Mouse (Mus musculus) CD4-positive helper T cell, adult 2 months (primary cell): ENCODE measurements around the gene Cacng7.

Source experiments
- DNase-seq: peaks from one replicate; pipeline ENCODE4 v3.0.0-alpha.2; 2012; ENCODE audit warnings: low read depth, missing footprints, low spot score

The Cacng7 gene

DNA sequence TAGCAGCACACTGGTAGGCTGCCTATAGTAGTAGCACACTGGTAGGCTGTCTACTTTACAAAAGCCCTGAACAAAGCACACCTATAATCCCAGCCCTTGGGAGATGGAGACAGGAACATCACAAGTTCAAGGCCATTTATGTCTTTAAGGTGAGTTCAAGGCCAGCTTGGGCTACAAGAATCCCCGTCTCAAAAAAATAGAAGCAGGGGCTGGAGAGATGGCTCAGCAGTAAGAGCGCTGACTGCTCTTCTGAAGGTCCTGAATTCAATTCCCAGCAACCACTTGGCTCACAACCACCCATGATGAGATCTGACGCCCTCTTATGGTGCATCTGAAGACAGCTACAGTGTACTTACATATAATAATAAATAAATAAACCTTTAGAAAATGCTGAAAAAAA lies 12.5 kb downstream of the Cacng7 start:
- DNase-seq: no peak

DNA sequence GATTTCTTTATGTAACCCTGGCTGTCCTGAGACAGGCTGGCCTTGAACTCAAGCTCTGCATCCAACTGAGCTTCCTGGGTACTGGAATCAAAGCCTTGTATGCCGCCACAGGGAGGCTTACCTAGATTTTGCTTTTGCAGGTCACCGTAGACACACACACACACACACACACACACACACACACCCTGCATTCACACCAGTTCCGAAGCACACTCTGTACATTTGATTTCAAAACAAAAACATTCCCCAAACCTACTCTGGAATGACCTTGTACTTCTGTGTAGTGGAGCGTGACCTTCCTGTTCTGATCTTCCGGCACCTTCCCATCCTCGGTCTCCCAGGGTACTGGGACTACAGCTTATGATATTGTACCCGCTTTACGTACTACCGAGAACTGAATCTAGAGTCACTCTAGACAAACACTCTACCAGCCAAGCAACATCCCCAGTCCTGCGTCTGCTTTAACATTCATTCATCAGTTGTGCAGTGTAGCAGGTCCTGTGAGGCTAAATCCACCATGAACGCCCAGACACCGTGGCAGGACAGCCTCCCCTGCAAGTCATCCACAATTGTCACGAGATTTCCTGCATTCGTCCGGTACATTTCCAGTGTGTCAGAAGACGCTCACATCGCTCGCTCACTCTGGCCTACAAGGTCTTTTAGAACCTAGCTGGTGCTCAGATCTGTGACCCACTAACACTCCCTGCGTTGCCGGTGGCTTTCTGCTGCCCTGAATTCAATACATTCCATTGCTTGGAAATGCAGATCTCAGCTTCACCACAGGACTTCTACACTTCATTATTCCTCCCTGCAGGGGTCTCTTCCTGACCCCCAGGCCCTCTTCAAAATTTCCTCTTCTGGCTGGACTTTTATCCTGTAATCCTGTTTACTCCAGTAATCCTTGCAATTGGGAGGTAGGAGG lies 14.9 kb downstream of the Cacng7 start:
- DNase-seq: no peak

DNA sequence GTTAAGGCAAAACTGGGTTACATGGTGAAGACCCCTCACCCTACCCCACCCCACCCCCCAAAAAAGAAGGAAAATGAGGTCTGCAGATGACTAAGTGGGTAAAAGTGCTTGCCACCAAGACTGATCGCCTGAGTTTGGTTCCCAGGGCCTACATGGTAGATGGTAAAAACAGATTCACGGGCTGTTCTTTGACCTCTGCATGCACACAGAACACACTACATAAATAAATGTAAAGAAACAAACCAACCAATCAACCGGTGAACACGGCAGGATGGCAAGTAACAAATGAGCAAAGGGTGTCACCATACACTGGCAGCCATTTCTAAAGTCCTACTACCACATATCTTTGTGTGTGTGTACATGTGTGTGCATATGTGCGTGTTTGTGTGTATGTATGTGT lies 15.6 kb downstream of the Cacng7 start:
- no peak for DNase-seq

DNA sequence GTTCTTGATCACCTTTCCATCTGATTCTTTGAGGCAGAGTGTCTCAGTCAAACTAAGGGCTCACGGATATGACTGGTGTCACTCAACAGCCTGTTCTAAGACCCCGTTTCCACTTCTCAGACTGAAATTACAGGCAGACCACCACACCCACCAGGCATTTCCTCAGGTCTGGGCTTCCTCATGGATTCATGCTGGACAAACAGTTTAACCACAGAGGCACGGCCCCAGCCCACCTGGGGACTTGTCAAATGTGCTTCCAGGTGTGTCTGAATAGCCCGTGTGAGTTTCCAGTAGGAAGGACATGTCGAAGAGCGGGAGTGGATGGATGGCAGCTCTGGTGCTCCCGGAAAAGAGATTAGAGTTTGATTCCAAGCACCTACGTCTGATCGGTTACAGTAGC lies 17.0 kb downstream of the Cacng7 start:
- no peak for DNase-seq

DNA sequence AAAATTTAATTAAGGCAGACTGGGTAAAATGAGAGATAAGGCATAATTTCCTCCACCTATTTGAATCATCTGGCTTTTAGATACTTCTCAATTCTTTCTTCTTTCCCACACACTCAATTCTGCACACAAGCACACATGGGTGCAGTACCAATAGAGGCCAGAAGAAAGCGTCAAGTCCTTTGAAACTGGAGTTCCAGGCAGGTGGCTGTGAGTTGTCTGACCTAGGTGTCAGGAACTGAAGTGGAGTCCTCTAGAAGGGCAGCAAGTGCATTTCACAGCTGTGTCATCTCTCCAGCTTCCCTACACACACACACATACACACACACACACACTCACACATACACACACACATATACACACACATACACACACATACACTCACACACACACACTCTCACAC lies 18.8 kb downstream of the Cacng7 start:
- no peak for DNase-seq

DNA sequence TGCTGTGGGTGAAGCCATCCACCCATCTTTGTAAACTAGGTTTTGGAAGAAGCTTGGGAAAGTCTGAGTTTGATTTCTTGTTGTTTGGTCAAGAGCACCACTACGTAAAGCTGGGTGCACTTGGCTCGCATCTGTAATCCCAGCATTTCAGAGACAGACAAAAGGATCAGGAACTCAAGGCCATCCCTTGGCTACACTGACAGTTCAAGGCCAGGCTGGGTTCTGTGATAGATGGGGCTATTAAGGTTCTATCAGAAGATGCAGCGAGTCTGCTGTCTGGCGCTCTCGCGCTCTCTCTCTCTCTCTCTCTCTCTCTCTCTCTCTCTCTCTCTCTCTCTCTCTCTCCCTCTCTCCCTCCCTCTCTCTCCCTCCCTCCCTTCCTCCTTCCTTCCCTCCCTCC lies 22.1 kb downstream of the Cacng7 start:
- DNase-seq: no peak

DNA sequence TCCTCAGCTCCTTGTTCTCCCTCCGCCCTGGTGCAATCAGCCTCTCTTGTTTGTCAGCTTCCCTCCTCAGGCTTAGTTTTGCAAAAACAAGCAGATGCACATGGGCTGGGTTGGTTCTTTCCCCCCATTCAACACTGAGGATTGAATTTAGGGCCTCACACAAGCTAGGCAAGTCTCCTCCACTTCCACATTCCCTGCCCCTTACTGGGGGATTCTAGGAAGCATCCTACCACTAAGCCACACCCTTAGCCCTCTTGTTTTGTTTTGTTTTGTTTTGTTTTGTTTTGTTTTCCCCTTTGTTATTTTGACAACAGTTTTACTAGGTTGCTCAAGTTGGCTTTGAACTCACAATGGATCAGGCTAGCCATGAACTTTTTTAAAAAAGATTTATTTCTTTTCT lies 27.9 kb downstream of the Cacng7 start:
- no peak for DNase-seq

DNA sequence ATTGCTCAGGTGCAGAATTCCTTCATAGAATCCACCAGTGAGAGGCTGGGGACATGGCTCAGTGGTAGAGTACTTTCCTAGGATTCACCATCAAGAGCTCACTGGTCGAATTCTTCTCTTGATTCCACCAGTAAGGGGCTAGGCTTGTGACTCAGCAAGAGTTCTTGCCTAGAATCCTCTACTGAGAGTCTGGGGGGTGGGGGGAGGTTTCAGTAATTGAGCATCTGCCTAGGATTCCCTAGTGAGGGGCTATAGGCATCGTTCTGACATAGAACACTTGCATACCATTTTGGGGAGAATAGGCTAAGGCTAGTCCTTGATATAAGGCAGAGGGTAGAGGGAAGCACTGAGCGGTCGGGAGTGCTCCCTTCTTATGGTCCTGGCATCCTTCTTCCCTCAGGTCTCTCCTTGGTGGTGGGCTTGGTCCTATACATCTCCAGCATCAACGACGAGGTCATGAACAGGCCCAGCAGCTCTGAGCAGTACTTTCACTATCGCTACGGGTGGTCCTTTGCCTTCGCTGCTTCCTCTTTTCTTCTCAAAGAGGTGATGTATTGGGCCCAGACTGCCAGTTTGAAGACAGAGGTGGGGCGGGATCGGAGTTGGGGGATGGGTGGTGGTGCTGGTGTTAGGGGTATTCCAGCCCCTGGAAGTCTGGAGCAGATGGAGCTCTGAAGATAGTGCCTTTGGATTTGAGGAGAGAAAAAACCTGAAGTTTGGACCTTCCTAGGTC lies 33.0 kb downstream of the Cacng7 start:
- DNase-seq: no peak

DNA sequence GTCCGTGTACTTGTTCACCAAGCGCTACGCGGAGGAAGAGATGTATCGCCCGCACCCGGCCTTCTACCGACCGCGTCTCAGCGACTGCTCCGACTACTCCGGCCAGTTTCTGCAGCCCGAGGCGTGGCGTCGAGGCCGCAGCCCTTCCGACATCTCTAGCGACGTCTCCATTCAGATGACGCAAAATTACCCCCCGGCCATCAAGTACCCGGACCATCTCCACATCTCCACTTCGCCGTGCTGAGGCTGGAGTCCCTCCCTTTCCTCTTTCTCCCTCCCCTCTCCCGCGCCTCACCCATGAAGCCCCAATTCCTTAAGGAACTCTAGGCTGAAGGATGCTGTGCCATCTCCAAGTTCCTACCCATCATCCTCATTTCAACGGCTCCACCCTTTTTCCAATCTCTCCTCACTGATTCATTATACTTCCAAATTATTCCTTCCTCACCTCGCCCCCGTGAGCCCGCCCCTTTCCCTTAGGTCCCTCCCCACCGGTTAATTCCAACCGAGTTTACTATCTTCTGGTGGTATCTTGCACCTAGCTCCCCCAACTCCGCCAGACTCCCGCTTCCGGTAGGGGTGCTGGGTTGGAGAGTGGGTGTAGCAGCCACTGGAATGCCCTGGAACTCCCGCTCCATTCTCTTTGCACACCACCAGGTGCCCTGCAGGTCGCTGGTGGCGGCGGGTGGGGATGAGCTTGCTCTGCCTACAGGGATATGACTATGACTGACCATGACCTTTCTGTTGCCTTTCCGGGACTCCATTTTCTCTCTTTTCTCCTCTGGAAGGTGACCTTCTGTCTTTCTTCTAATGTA lies 34.2 kb downstream of the Cacng7 start:
- DNase-seq: no peak

DNA sequence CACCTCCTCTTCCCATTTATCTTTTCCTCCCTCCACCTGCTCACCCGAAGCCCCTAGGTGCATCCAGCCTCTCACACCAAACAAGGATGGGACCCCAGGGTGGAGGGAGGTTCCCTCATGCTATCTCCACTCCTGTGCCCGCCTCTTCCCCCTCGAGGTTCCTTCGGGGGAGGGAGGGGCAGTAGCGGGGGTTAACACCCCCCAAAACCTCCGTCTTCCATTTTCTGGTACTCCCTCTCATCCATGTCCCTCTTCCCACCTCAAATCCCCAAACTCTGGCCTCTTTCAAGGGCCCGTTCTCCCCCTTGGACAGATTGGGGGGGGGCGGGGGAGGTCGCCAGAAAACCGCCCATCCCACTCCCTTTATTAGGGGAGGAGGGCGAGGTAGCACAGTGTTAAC lies 34.8 kb downstream of the Cacng7 start:
- no peak for DNase-seq

DNA sequence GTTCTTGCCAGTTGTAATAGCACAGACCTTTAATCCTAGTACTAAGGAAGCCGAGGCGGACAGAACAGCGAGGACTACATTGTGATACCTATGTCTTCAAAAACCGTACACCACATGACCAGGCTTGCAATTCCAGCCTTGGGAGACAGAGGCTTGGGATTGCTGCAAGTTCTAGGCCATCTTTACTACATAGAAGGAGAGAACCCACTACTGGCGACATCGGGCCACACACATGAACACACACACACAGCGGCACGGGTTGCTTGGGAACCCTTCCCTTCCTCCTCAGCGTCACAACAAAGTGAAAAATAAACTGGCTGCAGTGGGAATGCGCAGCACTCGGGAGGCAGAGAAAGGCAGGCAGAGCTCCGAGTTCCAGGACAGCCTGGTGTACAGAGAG lies 35.6 kb downstream of the Cacng7 start:
- no peak for DNase-seq

DNA sequence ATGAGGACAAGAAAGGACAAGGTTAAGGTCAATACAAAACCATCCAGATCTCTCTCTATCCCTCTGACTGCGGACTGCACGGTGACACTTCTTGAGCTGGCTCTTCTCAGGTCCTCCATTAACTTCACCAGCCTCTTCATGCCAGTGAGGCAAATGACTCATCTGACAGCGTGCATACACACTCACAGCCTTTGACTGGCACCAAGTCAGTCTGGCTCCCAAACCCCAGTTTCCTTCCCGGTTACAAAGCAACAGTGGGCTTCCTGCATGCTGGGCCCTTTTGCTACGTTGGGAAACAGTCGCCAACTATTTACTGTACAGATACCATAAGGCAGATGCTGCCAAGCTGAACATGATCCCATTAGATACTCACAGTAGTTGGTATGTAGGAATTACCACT lies 36.4 kb downstream of the Cacng7 start:
- DNase-seq: no peak

DNA sequence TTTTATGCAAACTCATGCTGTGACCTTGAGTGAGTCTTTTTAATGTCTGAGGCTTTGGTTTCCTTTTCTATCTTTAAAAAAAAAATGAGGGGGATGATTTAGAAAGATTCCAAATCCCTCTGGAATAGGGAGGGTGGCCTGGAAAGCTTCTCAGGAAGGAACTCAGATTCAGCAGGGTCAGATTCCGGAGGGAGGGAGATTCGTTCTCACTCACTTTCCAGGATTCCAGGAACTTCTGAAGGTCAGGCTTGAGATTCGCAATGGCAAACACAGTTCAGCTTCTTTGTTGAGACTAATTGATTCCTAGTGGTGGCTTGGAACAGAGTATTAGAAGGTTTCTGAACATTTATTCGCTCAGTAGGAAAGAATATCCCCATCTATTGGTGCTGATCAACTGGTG lies 37.7 kb downstream of the Cacng7 start:
- no peak for DNase-seq

DNA sequence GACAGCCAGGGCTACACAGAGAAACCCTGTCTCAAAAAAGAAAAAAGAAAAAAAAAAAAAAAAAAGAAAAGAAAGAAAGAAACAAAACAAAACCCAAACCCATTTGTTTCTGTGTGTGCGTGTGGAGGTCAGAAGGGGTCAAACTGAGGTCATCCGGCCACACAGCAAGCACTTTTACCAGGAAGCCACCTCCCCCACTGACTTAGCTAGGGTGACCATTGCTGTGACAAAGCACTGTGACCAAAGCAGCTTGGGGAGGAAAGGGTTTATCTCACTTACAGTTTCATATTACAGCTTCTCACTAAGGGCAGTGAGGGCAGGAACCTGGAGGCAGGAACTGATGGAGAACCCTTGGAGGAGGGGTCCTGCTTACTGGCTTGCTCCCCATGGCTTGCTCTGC lies 39.6 kb downstream of the Cacng7 start:
- DNase-seq: no peak

DNA sequence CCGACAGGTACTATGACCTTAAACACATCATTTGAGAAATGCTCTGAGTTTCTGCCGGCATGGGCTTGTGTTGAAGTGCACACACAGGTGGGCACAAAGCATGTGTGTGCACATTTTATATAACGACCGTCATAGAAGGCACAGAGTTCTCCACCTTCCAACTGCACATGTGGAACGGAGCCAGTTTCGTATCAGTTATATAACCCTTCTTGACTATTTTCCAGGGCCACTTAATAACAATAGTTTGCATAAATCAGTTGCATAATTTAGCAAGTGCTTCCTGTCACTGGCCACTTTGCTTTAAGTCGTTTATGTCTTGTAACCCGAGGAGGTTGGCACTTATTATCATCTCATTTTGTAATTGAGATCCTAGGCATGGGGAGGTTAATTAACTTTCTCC lies 41.0 kb downstream of the Cacng7 start:
- DNase-seq: no peak

DNA sequence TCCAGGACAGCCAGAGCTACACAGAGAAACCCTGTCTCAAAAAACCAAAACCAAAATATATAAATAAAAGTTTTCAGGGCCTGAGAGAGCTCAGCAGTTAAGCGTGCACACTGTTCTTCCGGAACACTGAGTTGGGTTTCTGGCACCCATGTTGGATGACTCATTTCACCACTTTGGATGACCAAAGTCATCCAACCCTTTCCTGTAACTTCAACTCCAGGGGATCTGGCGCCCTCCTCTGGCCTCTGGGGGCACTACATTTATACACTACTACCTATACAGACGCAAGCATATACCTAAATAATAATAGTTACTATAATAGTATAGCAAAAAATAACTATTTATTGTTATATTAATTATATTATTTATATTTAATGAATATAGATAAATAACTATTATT lies 44.1 kb downstream of the Cacng7 start:
- no peak for DNase-seq

DNA sequence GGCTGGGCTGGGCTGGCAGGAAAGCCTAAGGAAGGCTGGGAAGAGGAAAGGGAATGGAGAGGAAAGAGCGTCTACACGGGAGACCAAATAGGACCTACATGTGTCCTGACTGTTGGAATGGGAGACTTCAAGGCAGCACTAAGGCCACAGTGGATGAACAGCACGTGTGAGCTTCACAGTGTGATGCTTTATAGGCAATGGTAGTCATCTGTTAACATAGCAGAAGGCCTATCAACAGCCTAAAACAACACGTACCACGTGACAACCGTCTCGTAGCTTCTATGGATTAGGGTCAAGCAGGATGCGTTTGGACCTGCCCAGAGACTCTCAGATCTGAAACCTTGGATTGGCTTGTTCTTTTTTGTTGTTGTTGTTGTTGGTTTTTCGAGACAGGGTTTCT lies 49.4 kb downstream of the Cacng7 start:
- DNase-seq: no peak

DNA sequence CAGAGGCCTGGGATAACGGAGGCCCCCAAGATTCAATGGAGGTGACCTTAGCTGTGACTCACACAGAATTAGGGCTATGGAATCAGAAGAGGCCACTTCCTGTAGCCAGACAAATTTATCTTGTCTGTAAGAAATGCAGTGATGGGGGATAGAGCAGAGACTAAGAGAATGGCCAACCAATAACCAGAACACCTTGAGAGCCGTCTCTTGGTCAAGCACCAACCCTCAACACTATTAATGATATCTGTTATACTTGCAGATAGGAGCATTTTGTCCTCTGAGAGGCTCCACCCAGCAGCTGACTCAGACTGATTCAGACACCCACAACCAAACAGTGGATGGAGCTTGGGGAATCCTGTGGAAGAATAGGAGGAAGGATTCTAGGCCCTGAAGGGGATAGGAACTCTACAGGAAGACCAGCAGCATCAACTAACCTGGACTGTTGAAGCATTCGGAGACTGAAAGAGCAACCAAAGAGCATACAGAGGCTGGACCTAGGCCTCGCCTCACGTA lies 52.1 kb downstream of the Cacng7 start:
- DNase-seq: no peak

DNA sequence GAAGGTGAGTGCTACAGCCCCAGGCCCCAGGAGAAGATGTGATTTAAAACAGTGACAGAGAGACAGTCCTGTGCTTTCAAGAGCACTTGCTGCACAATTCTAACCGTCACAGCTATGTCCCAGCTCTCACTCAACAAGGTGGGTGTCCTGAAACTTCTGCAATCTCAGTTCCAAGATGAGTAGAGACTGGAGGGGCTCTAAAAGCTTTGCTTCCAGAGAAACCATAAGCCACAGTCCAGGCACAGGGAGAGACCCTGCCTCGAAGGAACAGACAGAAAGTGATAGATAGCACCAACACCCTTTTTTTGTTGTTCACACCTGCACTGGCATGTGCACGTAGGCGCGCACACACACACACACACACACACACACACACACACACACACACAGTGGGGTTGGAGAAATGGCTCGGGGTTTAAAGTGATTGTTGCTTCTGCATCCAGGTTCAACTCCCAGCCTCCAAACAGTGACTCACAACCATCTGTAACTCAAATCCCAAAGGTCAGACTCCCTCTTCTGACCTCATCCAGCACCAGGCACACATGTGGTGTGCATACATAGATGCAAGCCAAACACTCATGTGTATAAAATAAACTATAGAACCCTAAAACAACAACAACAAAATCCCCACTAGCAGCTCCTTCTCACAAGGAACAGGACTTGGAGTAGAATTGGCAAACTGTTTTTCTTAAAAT lies 53.4 kb downstream of the Cacng7 start:
- no peak for DNase-seq

DNA sequence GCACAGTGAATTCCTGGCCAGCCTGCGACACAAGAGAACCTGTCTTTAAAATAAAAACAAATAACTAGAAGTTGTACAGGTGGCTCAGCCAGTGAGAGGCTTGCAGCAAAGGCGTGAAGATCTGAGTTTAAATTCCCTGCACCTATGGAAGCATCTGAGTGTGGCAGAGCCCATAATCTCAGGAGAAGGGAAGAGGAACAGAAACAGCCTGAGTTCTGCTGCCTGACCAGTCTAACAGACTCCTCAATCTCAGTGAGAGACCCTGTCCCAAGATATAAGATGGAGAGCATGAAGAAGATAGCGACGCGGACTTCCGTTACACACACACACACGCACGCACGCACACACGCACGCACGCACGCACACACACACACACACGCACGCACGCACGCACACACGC lies 55.0 kb downstream of the Cacng7 start:
- DNase-seq: no peak

DNA sequence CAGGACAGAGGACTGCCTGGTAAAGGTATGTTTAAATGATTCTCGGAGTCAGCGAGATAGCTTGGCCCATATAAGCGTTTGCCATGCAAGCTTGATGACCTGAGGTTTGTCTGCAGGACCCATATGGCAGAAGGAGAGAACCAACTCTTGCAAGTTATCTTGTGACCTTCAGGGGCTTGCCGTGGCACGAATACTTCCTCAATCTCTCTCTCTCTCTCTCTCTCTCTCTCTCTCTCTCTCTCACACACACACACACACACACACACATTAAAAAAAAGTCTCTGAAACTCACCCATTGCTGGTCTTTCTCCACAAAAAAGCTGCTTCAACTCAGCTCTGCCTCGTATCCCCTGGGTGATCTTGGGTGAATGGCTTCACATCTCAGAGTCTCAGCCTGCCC lies 56.1 kb downstream of the Cacng7 start:
- DNase-seq: no peak
